Mouse (Mus musculus): ENCODE measurements around the gene Arhgap20. TPM values are rescaled to one million over a fixed set of nuclear protein-coding genes. Genes with fewer than 3 reads are reported as not detected.

The Arhgap20 gene
- 0.52 and 0.69 TPM in 2 replicates for polyA plus RNA-seq (2016; fragmentation: Nextera tagmentation; extraction: Ambion mirVana)

DNA sequence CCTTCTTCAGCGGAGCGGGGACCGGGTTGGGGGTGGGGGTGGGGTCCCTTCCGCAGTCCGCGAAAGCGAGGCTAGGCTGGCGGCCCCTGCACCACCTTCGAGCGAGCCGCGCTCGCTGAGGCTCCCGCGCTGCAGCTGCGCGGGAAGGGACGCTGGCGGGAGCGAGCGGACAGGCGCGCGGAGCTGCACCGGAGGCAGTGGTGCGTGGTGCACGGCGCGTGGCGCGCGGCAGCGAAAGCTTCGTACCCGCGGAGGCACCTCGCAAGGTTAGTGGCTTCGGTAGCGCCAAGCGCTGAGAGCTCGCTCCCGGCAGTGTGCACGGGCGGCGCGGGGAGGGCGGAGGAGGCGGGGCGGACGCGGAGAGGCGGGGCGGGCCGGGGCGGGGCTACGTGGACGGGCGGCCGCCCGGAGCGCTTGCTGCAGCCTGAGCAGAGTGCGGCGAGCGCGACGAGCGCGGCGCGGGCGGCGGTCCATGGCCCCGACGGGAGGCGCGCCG, at the start of gene Arhgap20:
Gene Arhgap20, plus strand, starts transcription at position 417 of the 496 bp plus-strand sequence.
- Histone ChIP-seq H3K4me3 (peak within 1 kb of the TSS; percentile 84), H3K36me3 (no peaks in the 10 kb centered on the region), H3K9me3 (no peaks in the 10 kb centered on the region), H3K4me1 (peaks cover 21% of the 10 kb centered on the region), H3K27me3 (ENCODE audit: insufficient read depth, poor library complexity, severe bottlenecking) (peaks cover 72% of the 10 kb centered on the region), H3K27ac (peak within 1 kb of the TSS; percentile 81)
- WGBS, result 1% methylated on average over 72 of the region's 77 CpGs
- DNase-seq (ENCODE audit: low spot score), result peak; percentile 81

DNA sequence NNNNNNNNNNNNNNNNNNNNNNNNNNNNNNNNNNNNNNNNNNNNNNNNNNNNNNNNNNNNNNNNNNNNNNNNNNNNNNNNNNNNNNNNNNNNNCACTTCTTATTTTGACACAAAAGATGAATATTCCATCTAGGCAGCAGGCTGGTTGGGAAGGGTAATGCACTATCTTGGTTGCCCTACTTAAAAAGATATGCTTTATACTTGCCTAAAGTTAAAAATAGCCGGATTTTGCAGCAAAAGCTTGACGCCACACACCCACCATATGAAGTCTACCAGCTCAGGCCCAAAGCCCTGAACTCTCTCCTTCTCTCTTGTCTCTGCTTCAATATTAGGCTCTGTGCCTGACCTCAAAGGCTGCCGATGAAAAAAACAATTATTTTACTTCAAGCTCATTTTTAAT, 46.3 kb upstream of the Arhgap20 start:
- H3K27me3 ChIP-seq (ENCODE audit: insufficient read depth, poor library complexity, severe bottlenecking), result no peaks in the 10 kb centered on the region
- DNase-seq (ENCODE audit: low spot score), result no peak
- H3K27ac ChIP-seq, result no peak overlapping the region
- no peak overlapping the region for H3K4me3 ChIP-seq
- H3K9me3 ChIP-seq, result no peaks in the 10 kb centered on the region
- H3K4me1 ChIP-seq, result 0 out of 2 replicates have a peak, but pooled peaks cover 7% of the 10 kb centered on the region
- 73% methylated on average over 3 of the region's 3 CpGs for WGBS
- H3K36me3 ChIP-seq, result no peaks in the 10 kb centered on the region

DNA sequence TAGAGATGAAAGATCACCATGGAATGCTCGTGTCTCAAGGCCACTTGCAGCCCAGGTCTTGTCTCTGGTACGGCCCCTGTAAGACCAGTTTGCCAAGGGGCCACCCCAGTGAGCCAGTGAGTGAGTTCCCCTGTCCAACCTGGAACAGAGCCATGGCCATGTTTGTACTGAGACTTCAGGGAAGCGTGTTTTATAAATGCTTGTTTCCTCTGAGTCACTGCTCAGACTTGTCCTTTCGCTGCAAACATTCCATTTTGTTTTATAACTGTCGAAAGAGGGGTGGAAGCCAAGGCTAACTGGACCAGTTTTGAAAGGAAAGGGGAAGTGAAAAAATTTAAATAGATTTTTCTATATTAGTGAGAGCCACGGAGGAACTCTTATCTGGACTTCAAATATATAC, 37.2 kb upstream of the Arhgap20 start:
- H3K27ac ChIP-seq, result no peak overlapping the region

DNA sequence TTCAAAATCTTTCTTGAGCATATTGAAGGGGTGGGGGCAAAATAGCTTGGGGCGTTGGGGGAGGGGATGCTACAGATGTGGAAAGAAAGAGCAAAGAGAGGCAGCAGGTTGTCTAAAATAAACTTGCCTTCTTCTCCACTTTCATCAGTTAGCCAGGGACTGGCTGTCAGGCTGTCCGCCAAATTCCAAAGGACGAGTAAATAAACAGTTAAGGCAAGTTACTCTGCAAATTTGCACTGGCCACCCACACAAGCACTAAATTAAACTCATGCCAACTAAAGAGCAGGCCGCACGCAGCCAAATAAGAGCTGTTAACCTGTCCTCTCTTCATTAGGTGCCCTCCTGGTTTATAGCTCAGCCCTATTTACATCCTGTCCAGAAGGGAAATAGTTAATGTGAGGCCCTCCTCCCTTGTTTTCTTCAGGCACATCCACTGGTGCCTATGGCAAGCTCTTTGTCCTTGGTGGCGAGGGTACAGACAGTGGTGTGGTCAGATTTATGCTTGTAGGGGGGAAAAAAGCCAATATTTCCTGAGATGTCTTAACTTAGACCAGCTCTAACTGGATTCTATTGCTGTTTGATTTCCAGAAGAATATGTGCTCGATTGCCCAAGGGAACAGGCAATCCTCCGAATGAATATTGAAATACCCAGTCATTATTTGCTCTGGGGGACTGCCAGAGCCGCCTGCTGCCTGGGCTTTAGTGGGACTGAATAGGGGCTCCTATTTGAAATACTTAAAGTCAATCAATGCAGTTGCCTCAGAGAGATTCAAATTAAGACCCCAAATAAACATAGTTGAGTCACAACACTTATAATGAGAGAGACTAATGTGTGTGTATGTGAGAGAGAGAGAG, 29.7 kb upstream of the Arhgap20 start:
- no peaks in the 10 kb centered on the region; the same call in 1 of the 2 replicates for H3K4me1 ChIP-seq
- no peak overlapping the region for H3K4me3 ChIP-seq
- no peaks in the 10 kb centered on the region for H3K27me3 ChIP-seq (ENCODE audit: insufficient read depth, poor library complexity, severe bottlenecking)
- no peaks in the 10 kb centered on the region for H3K36me3 ChIP-seq
- 67% methylated on average over 9 of the region's 9 CpGs for WGBS
- no peak overlapping the region for H3K27ac ChIP-seq
- no peaks in the 10 kb centered on the region for H3K9me3 ChIP-seq
- no peak for DNase-seq (ENCODE audit: low spot score)

More for the DNA sequence above, 37.2 kb upstream of the Arhgap20 start:
- Histone ChIP-seq H3K9me3 (no peaks in the 10 kb centered on the region), H3K4me3 (no peak overlapping the region), H3K4me1 (no peaks in the 10 kb centered on the region), H3K36me3 (no peaks in the 10 kb centered on the region), H3K27me3 (ENCODE audit: insufficient read depth, poor library complexity, severe bottlenecking) (no peaks in the 10 kb centered on the region)
- 58% methylated on average over 6 of the region's 6 CpGs for WGBS
- DNase-seq (ENCODE audit: low spot score), result no peak

DNA sequence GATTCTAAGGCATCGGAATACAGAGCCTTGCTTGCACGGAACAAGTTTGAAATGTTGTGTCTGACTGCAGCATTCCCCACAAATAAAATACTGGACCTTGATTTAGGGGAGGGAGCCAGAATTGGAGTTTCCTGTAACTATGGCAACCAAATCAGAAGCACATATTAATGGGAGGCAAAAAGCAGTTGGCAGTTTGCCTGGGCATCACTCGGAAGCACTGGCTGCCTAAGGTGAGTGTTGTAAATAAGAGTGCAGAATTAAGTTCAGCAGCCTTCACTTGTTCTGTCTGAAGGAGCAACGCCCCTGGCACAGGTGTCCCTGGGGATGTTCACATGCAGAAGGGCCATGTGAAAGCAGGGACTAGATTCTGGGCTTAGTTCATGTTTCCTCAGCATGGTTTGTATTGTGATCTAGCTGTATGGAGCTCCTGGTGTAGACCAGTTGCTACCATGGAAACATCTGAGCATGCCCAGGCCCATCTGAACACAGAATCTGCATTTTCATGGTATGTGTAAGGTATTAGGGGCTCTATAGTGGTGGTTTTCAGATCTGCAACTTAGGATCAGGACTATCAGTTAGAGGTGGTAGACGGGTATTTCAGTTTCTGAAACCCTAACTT, 28.3 kb upstream of the Arhgap20 start:
- Histone ChIP-seq H3K27ac (no peak overlapping the region), H3K4me1 (no peaks in the 10 kb centered on the region; the same call in 1 of the 2 replicates), H3K36me3 (no peaks in the 10 kb centered on the region), H3K27me3 (ENCODE audit: insufficient read depth, poor library complexity, severe bottlenecking) (no peaks in the 10 kb centered on the region), H3K9me3 (no peaks in the 10 kb centered on the region), H3K4me3 (no peak overlapping the region)
- no peak for DNase-seq (ENCODE audit: low spot score)
- WGBS, result 74% methylated on average over 5 of the region's 5 CpGs

DNA sequence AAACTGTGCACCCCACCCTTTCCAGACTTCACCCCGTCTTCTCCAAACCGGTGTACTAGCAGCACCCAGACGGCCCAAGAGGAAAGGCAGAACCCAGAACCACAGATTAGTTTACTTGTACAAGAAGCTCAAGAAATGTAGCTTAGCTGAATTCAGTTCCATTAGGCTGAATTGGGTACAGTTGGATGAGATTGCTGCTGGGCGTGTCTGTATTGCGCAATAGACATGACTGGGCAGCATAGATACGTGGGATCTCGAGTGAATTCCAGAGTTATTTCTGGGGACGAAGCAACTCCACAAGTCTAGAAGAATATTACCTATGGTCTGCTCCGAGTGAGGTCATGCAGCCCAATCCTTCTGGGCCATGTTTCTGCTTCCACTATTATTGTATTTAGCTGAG, 26.8 kb upstream of the Arhgap20 start:
- Histone ChIP-seq H3K27ac (no peak overlapping the region), H3K4me1 (no peaks in the 10 kb centered on the region; the same call in 1 of the 2 replicates), H3K4me3 (no peak overlapping the region), H3K27me3 (ENCODE audit: insufficient read depth, poor library complexity, severe bottlenecking) (no peaks in the 10 kb centered on the region), H3K9me3 (no peaks in the 10 kb centered on the region), H3K36me3 (no peaks in the 10 kb centered on the region)
- WGBS, result 84% methylated on average over 9 of the region's 9 CpGs
- DNase-seq (ENCODE audit: low spot score), result no peak

DNA sequence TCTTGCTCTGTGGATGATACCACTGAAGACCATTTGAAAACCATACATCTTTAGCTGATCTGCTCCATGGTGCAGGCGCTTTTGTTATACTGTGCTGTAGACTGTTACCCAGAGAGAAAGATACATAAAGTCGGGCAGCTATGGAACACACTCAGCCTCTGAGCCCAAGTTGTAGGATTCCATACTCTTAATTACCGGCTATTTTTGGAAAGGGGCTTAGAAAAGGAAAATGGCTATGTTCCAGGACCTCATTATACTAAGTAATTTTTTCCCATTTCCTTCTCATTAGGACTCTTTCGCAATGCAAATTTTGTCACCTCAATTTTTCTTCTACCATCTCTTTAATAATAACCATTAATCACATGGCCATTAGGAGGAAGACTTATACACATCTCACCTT, 25.3 kb upstream of the Arhgap20 start:
- WGBS, result 83% methylated on average over 4 of the region's 4 CpGs
- Histone ChIP-seq H3K36me3 (no peaks in the 10 kb centered on the region), H3K4me1 (no peaks in the 10 kb centered on the region), H3K4me3 (no peak overlapping the region), H3K27me3 (ENCODE audit: insufficient read depth, poor library complexity, severe bottlenecking) (no peaks in the 10 kb centered on the region), H3K27ac (no peak overlapping the region), H3K9me3 (no peaks in the 10 kb centered on the region)
- no peak for DNase-seq (ENCODE audit: low spot score)

DNA sequence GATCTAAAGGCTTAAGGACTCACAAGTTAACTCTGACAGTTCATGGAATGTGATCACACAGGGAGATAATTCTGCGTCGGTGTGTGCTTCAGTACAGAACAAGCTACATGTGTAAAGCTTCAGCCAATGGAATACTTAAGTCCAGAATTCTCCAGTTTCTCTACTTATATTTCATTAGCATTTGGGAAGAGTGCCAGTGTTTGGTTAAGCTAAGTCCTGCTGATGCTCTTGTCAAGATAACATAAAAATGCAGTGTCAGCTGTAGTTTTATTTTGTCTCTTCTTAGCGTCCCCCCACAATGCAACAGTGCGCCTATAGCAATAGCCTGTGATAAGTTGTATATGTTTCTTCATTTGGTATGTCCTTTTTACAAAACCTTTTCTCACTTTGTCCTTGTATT, 15.0 kb upstream of the Arhgap20 start:
- Histone ChIP-seq H3K27ac (no peak overlapping the region), H3K9me3 (no peaks in the 10 kb centered on the region), H3K4me3 (no peak overlapping the region), H3K4me1 (peaks cover 2% of the 10 kb centered on the region; the same call in 1 of the 2 replicates), H3K36me3 (no peaks in the 10 kb centered on the region), H3K27me3 (ENCODE audit: insufficient read depth, poor library complexity, severe bottlenecking) (no peaks in the 10 kb centered on the region)
- WGBS, result 74% methylated on average over 4 of the region's 4 CpGs
- DNase-seq (ENCODE audit: low spot score), result no peak

DNA sequence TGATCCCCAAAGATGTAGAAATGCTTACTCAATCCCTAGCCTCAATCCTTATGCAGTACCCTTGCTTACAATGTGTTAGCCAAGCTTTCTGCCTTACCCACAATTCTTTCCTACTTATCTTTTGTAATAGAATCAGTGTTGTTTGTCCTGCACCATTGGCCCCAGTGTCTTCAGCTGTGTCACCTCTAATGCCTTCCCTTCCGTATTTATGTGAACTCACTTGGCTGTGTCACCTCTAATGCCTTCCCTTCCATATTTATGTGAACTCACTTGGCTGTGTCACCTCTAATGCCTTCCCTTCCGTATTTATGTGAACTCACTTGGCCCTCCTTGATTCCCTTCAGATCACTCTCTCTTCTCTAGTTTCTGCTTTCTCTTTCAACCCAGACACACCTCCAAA, 4.1 kb upstream of the Arhgap20 start:
- no peak for DNase-seq (ENCODE audit: low spot score)
- Histone ChIP-seq H3K4me1 (peaks cover 10% of the 10 kb centered on the region), H3K9me3 (no peaks in the 10 kb centered on the region), H3K27ac (no peak overlapping the region), H3K36me3 (no peaks in the 10 kb centered on the region), H3K27me3 (ENCODE audit: insufficient read depth, poor library complexity, severe bottlenecking) (peaks cover 48% of the 10 kb centered on the region), H3K4me3 (no peak overlapping the region)
- 71% methylated on average over 2 of the region's 2 CpGs for WGBS

DNA sequence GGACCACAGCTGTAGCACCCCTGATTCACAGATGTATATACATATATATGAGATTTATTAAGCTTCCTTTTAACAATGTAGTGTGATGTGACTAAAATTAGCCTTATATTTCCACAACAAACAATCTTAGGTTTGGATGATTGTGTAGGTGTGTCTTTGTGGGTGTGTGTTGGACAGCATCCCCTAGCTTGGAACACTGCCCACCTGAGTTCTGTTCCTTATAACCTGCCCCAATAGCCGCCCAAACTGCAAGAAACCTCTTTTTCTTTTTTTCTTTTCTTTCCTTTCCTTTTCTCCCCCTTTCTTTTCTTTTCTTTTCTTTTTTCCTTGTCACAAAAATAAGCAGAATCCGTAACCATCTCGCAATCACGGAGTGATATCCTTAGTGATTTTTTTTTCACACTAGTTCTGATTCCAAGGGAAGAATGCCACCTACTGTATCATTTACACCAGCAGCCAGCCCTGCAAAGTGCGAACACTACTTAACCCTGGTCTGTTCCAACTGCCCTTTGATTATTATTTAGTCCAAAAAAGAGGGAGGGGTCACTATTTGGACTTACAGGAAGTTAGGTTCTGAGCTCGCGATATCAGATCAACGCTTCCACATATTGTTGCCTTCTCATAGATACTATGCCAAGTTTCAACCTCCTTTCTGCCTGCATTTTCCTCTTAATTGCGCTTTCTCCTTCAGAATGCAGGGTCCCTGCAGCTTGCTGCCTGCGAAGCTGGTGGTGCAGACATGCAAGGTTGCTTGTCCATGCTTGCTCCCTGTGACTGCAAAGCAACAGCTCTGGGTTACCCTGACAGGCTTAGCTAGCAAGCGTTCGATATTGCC, 879 bp upstream of the Arhgap20 start:
- Histone ChIP-seq H3K4me1 (peaks cover 21% of the 10 kb centered on the region), H3K27me3 (ENCODE audit: insufficient read depth, poor library complexity, severe bottlenecking) (peaks cover 72% of the 10 kb centered on the region), H3K36me3 (no peaks in the 10 kb centered on the region), H3K27ac (peak overlapping the region; percentile 81), H3K4me3 (peak overlapping the region; percentile 84), H3K9me3 (no peaks in the 10 kb centered on the region)
- no peak for DNase-seq (ENCODE audit: low spot score)
- 10% methylated on average over 12 of the region's 12 CpGs for WGBS

DNA sequence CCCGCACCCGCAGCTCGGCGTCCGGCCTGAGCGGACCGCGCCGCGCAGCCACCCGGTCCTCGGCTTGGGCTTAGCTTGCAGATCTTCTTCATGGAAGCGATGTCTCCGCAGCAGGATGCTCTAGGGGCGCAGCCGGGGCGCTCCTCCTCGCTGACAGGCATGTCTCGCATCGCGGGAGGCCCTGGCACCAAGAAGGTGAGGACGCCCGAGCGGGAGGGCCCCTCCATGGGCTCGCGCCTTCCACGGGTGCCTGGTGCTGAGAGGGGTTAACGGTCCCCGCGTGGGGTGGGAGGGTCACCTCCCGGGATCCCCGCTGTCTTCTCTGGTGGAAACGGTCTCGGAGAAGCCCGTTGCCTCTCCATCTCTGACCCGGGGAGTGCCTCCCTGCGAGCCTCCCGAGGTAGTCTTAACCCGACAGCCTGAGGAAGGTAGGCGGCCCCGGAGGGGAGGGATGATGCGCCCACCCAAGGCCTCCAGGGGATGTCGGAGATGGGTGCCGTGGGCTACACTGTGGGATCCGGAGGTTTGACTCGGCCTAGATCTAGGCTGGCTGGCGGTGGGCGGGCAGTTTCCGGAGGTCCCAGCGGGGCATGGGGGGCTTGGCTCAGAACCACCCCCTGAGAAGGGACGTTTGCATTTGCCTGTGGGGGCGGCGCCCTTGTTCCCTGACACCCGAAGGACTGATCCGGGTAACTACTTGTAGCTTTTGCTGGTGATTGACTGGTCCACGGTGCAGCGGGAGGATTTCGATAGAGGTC, 459 bp downstream of the Arhgap20 start:
- WGBS, result under 1% methylated on average over 58 of the region's 58 CpGs
- Histone ChIP-seq H3K9me3 (no peaks in the 10 kb centered on the region), H3K4me1 (peaks cover 21% of the 10 kb centered on the region), H3K27me3 (ENCODE audit: insufficient read depth, poor library complexity, severe bottlenecking) (peaks cover 69% of the 10 kb centered on the region), H3K27ac (peak overlapping the region; percentile 81), H3K36me3 (no peaks in the 10 kb centered on the region), H3K4me3 (peak overlapping the region; percentile 84)
- peak; percentile 82 for DNase-seq (ENCODE audit: low spot score)
